ENCODE assay signal across 8 mouse cellular contexts in the genomic region with DNA sequence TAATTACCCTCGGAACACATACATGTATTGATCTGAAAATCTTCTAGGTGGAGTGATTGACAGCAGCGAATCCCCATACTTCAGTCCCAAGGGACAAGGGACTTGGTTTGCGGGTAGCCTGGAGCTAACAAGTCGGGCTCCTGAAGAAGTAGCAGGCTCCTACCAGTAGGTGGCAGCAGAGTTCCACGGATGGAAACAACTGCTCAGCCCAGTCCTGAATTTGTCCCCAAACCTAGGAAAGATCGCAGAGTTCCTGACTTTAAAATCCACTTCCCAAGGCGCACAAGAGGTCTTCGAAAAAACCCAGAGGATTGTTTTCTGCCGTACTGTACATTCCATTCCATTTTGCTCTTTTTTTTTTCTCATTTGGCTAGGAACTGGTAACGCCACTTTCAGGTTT.
DNase-seq lines count a peak whose midpoint lies in the region; ATAC-seq and TF ChIP-seq lines count a peak whose summit lies in the region.

No protein-coding gene starts in this region.

- H3K4me2 ChIP-seq in CH12.LX (ENCODE audit: insufficient read depth, low read depth, poor library complexity, severe bottlenecking), result peak overlapping the region; percentile 92
- H3K4me2 ChIP-seq in forebrain, embryonic 13.5 days, result peak overlapping the region; percentile 45
- peak overlapping the region; percentile 4; the same call in 1 of the 2 replicates for H3K4me2 ChIP-seq in liver, embryonic 15.5 days
- peak overlapping the region; percentile 43 for H3K4me2 ChIP-seq in neural tube, embryonic 13.5 days

- WGBS in forebrain, embryonic 13.5 days, result 17% methylated on average over 10 of the region's 10 CpGs
- 8% methylated on average over 10 of the region's 10 CpGs for WGBS in liver, embryonic 15.5 days (ENCODE audit: insufficient replicate concordance)
- WGBS in neural tube, embryonic 13.5 days, result 15% methylated on average over 10 of the region's 10 CpGs

- H3K4me1 ChIP-seq in CH12.LX (ENCODE audit: control insufficient read depth in 1 of 2, insufficient read depth in 2 of 2), result no peaks in the 10 kb centered on the region; a peak in 1 of 4 replicates
- no peaks in the 10 kb centered on the region for H3K4me1 ChIP-seq in forebrain, embryonic 13.5 days
- H3K4me1 ChIP-seq in liver, embryonic 15.5 days (replicated peaks), result no peaks in the 10 kb centered on the region
- no peaks in the 10 kb centered on the region for H3K4me1 ChIP-seq in neural tube, embryonic 13.5 days (replicated peaks)

- TF ChIP-seq CTCF in CH12.LX (conservative IDR thresholded peaks at IDR 0.05 in 1 of 2, IDR thresholded peaks at IDR 0.05 in 1 of 2; ENCODE audit: low read depth in 2 of 2, low read length in 2 of 2), result peak; percentile 86 to 93

- no peaks in the 10 kb centered on the region for H3K9me3 ChIP-seq in CH12.LX (replicated peaks; ENCODE audit: low read length)
- no peaks in the 10 kb centered on the region for H3K9me3 ChIP-seq in forebrain, embryonic 13.5 days (replicated peaks)
- no peaks in the 10 kb centered on the region for H3K9me3 ChIP-seq in liver, embryonic 15.5 days (replicated peaks)
- H3K9me3 ChIP-seq in neural tube, embryonic 13.5 days, result no peaks in the 10 kb centered on the region

- no peaks in the 10 kb centered on the region for H3K36me3 ChIP-seq in CH12.LX (replicated peaks in 1 of 2; ENCODE audit: control insufficient read depth in 1 of 2, insufficient read depth in 1 of 2, low read length in 1 of 2)
- no peaks in the 10 kb centered on the region for H3K36me3 ChIP-seq in forebrain, embryonic 13.5 days (ENCODE audit: poor library complexity, severe bottlenecking)
- no peaks in the 10 kb centered on the region for H3K36me3 ChIP-seq in liver, embryonic 15.5 days (replicated peaks)
- no peaks in the 10 kb centered on the region for H3K36me3 ChIP-seq in neural tube, embryonic 13.5 days

- no peak overlapping the region for H3K27ac ChIP-seq in CH12.LX (ENCODE audit: insufficient read depth, low read depth)
- H3K27ac ChIP-seq in forebrain, embryonic 13.5 days, result no peak overlapping the region
- H3K27ac ChIP-seq in liver, embryonic 15.5 days (replicated peaks), result no peak overlapping the region
- no peak overlapping the region for H3K27ac ChIP-seq in neural tube, embryonic 13.5 days (replicated peaks)

- no peak for TF ChIP-seq EP300 in CH12.LX (IDR thresholded peaks at IDR 0.05; ENCODE audit: low read length)

- intact Hi-C loops in heart, postnatal 10 days (cut with DNase I), result loop anchor here (1.0 to 5.0 kb wide), 5 partner anchors 71 to 251 kb away; no protein-coding TSS in a partner anchor

- no peak for TF ChIP-seq POLR2A in CH12.LX (IDR thresholded peaks at IDR 0.05; ENCODE audit: low read depth, low read length)

- no peaks in the 10 kb centered on the region for H3K79me2 ChIP-seq in CH12.LX (replicated peaks; ENCODE audit: control insufficient read depth, extremely low read depth, insufficient read depth, poor library complexity, severe bottlenecking)

- in situ Hi-C loops in CH12.LX (cut with MboI; ENCODE audit: low pct_ligation_motif_present, low pct_unique_long_range_greater_than_20kb, low sequenced_read_pairs), result loop anchor here (25.0 kb wide), 1 partner anchor 233 kb away; no protein-coding TSS in a partner anchor

- no peak overlapping the region for H3K4me3 ChIP-seq in CH12.LX (replicated peaks in 1 of 3; ENCODE audit: low read depth in 2 of 3, low read length in 2 of 3, poor library complexity in 1 of 3)
- no peak overlapping the region for H3K4me3 ChIP-seq in forebrain, embryonic 13.5 days
- H3K4me3 ChIP-seq in liver, embryonic 15.5 days (replicated peaks), result no peak overlapping the region
- H3K4me3 ChIP-seq in neural tube, embryonic 13.5 days, result peak overlapping the region; percentile 16; the same call in 1 of the 2 replicates

- no peak overlapping the region for H3K9ac ChIP-seq in CH12.LX (ENCODE audit: insufficient read depth, low read depth)
- no peak overlapping the region for H3K9ac ChIP-seq in forebrain, embryonic 13.5 days
- H3K9ac ChIP-seq in liver, embryonic 15.5 days, result no peak overlapping the region
- H3K9ac ChIP-seq in neural tube, embryonic 13.5 days, result no peak overlapping the region

- ATAC-seq in forebrain, embryonic 13.5 days, result peak; percentile 81
- ATAC-seq in liver, embryonic 15.5 days (ENCODE audit: insufficient read depth), result no peak
- ATAC-seq in neural tube, embryonic 13.5 days (ENCODE audit: low read depth), result no peak

- TF ChIP-seq RAD21 in CH12.LX (IDR thresholded peaks at IDR 0.05; ENCODE audit: low read depth, low read length), result peak; percentile 90

- H3K27me3 ChIP-seq in CH12.LX (replicated peaks), result peaks cover 2% of the 10 kb centered on the region
- H3K27me3 ChIP-seq in forebrain, embryonic 13.5 days, result 0 out of 2 replicates have a peak, but pooled peaks cover 9% of the 10 kb centered on the region
- H3K27me3 ChIP-seq in liver, embryonic 15.5 days, result peaks cover 9% of the 10 kb centered on the region; the same call in 1 of the 2 replicates
- H3K27me3 ChIP-seq in neural tube, embryonic 13.5 days, result peaks cover 25% of the 10 kb centered on the region

- dilution Hi-C loops in CH12.LX (cut with MboI; ENCODE audit: extremely low pct_ligation_motif_present, extremely low pct_unique_long_range_greater_than_20kb, low sequenced_read_pairs), result no loop called here

- DNase-seq in CH12.LX (ENCODE audit: extremely low read depth), result peak; percentile 56
- peak; percentile 49 for DNase-seq in c-Kit-positive CD71-positive TER-119-negative erythroid progenitor cells, embryonic 14.5 days (ENCODE audit: low read depth)
- peak; percentile 83 to 92 for DNase-seq in heart, postnatal 10 days
- peak; percentile 91 to 93 for DNase-seq in kidney, postnatal 4 days
- peak; percentile 68 for DNase-seq in telencephalon, adult 2 months (ENCODE audit: low read depth, low spot score)

TF ChIP-seq in CH12.LX, 34 proteins besides CTCF, POLR2A, EP300 and RAD21:
- TF ChIP-seq USF1 (IDR thresholded peaks at IDR 0.05; ENCODE audit: low read depth, low read length) (no peak), MEF2A (IDR thresholded peaks at IDR 0.05; ENCODE audit: borderline replicate concordance, low read depth, low read length) (no peak), SMC3 (IDR thresholded peaks at IDR 0.05; ENCODE audit: low read depth, low read length) (peak; percentile 59)
TF ChIP-seq in CH12.LX: peak in this region for 1.

Comparison
In these comparisons a context has a peak if more than half of its experiments do, and no peak if none do; other contexts are left out.
1. H3K4me2 ChIP-seq: peak in every context shown above with its lines; median percentile 92 in CH12.LX; 45 in forebrain, embryonic 13.5 days; 43 in neural tube, embryonic 13.5 days; 4 in liver, embryonic 15.5 days.